Mouse (Mus musculus): ENCODE results near the gene Pigk. TPM values are rescaled to one million over a fixed set of nuclear protein-coding genes. Genes with fewer than 3 reads are reported as not detected.
"Not testable (repeated sequence)": the region's sequence is repeated elsewhere in the genome, so short reads cannot be mapped to it uniquely, and the experiment has no call there.

Pigk gene
- polyA plus RNA-seq, 1 experiment from 2014 or later: 42.9 TPM

DNA sequence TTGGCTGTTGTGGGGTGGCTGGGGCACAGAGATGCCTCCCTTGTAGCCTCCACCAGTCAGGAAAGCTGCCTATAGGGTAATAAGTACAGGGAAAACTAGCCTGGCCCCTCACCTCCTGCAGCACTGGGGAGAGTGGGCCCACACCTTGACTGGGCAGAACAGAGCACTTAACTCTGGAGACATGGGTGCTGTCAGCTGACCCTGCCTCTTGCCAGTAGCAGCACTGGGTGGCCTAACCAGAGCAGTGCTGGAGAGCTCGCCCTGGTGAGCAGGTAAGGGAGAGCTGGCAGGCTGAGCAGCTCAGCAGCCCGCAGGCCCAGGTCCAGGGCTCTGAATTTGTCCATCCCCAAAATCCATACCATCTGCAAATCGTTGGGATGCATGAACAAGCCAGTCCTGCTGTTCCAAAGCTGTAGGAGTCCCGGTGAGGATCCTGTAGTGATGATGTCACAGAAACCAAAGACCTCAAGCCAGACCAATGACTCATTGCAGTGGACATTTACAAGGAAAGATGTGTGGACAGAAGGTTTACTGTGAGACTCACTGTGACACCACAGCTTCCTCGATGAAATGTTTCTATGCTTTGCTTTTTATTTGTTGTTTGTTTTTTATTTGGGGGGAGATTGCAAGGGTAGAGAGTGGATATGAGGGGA is 74.5 kb downstream of the Pigk start:
- not testable (repeated sequence) for ATAC-seq (replicated peaks; ENCODE audit: low FRiP score, low TSS enrichment, low read depth); H3K4me2 ChIP-seq (ENCODE audit: low read length); H3K4me1 ChIP-seq (replicated peaks; ENCODE audit: control insufficient read depth, insufficient read depth, low read length); H3K4me3 ChIP-seq (ENCODE audit: low read depth, low read length); H3K9me3 ChIP-seq (ENCODE audit: control insufficient read depth, low read length); DNase-seq (ENCODE audit: low spot score); H3K27me3 ChIP-seq (replicated peaks; ENCODE audit: control insufficient read depth, insufficient read depth, low read length); H3K27ac ChIP-seq (ENCODE audit: low read depth); H3K9ac ChIP-seq (ENCODE audit: low read length)
- H3K36me3 ChIP-seq (ENCODE audit: control insufficient read depth, insufficient read depth, low read length): peaks cover 14% of the 10 kb centered on the region; the same call in 1 of the 2 replicates
- WGBS: 80% methylated on average over 5 of the region's 5 CpGs

DNA sequence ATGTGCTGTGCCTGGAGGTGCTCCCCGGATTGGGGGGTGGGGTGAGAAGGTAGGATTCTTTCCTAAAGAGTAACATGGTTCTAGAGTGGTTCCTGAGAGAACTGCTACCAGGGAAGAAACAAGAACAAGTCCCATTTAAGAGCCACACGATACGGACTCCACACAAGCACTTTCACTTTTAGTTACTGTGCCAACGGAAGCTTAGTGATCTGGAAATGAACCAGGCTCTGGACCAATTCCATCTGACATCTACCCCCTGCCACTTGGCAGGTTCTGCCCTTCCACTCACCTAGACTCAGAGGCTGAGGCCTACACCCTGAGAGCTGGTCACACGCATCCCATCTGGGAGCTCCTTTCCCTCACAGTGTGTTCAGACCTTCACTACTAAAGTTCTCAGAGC is 78.7 kb downstream of the Pigk start:
- ATAC-seq (replicated peaks; ENCODE audit: low FRiP score, low TSS enrichment, low read depth) (no peak), DNase-seq (ENCODE audit: low spot score) (no peak)
- no peak overlapping the region for H3K9ac ChIP-seq (ENCODE audit: low read length)
- no peaks in the 10 kb centered on the region for H3K27me3 ChIP-seq (replicated peaks; ENCODE audit: control insufficient read depth, insufficient read depth, low read length)
- no peak overlapping the region for H3K4me2 ChIP-seq (ENCODE audit: low read length)
- H3K9me3 ChIP-seq (ENCODE audit: control insufficient read depth, low read length): no peaks in the 10 kb centered on the region
- no peaks in the 10 kb centered on the region for H3K4me1 ChIP-seq (replicated peaks; ENCODE audit: control insufficient read depth, insufficient read depth, low read length)
- H3K27ac ChIP-seq (ENCODE audit: low read depth): no peak overlapping the region
- H3K4me3 ChIP-seq (ENCODE audit: low read depth, low read length): no peak overlapping the region
- 88% methylated on average over 5 of the region's 5 CpGs for WGBS
- H3K36me3 ChIP-seq (ENCODE audit: control insufficient read depth, insufficient read depth, low read length): peaks cover 7% of the 10 kb centered on the region; the same call in 1 of the 2 replicates

DNA sequence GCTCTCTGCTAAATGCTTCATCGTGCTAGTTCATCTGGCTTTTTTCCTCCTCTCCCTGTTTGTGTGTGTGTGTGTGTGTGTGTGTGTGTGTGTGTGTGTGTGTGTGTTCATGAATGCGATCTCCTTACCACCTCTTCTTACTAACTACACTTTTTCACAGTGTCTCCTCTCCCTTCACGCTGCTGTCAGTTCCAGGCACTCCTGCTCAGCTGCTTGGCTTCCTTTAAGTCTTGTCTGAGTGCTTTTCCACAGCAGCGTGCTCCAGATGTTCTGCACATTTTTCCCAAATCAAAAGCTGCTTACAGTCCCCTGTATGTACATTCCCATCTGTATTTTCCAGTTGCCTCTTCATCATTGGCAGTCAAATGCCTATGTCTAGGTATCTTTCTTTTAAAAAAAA is 79.1 kb downstream of the Pigk start:
- WGBS: 63% methylated on average over 4 of the region's 4 CpGs
- H3K4me2 ChIP-seq (ENCODE audit: low read length): no peak overlapping the region
- H3K36me3 ChIP-seq (ENCODE audit: control insufficient read depth, insufficient read depth, low read length): peaks cover 5% of the 10 kb centered on the region; the same call in 1 of the 2 replicates
- H3K9ac ChIP-seq (ENCODE audit: low read length): no peak overlapping the region
- H3K9me3 ChIP-seq (ENCODE audit: control insufficient read depth, low read length): no peaks in the 10 kb centered on the region
- H3K4me1 ChIP-seq (replicated peaks; ENCODE audit: control insufficient read depth, insufficient read depth, low read length): no peaks in the 10 kb centered on the region
- ATAC-seq (replicated peaks; ENCODE audit: low FRiP score, low TSS enrichment, low read depth): no peak
- no peak overlapping the region for H3K4me3 ChIP-seq (ENCODE audit: low read depth, low read length)
- no peaks in the 10 kb centered on the region for H3K27me3 ChIP-seq (replicated peaks; ENCODE audit: control insufficient read depth, insufficient read depth, low read length)
- H3K27ac ChIP-seq (ENCODE audit: low read depth): no peak overlapping the region
- DNase-seq (ENCODE audit: low spot score): no peak

DNA sequence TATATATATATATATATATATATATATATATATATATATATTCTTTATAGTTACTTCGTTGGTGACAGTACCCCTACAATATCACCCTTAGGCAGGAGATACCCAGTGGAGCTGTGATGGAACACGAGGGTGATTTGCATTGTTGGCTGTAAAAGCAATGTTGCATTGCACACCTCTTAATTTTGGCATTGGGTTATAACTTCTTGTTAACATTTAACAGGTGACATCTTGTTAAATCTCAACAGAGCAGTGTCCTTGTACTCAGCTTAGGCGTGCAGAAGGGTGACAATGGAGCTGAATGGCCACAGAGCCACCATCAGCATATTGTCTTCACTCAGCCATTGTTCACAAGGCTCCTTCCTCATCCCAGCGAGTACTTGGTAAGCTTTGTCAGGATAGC is 82.3 kb downstream of the Pigk start:
- 80% methylated on average over 4 of the region's 4 CpGs for WGBS
- DNase-seq (ENCODE audit: low spot score): no peak
- H3K36me3 ChIP-seq (ENCODE audit: control insufficient read depth, insufficient read depth, low read length): peaks cover 2% of the 10 kb centered on the region; the same call in 1 of the 2 replicates
- ATAC-seq (replicated peaks; ENCODE audit: low FRiP score, low TSS enrichment, low read depth): no peak
- no peaks in the 10 kb centered on the region for H3K27me3 ChIP-seq (replicated peaks; ENCODE audit: control insufficient read depth, insufficient read depth, low read length)
- H3K4me3 ChIP-seq (ENCODE audit: low read depth, low read length): no peak overlapping the region
- no peak overlapping the region for H3K9ac ChIP-seq (ENCODE audit: low read length)
- no peak overlapping the region for H3K27ac ChIP-seq (ENCODE audit: low read depth)
- no peaks in the 10 kb centered on the region for H3K9me3 ChIP-seq (ENCODE audit: control insufficient read depth, low read length)
- H3K4me1 ChIP-seq (replicated peaks; ENCODE audit: control insufficient read depth, insufficient read depth, low read length): no peaks in the 10 kb centered on the region
- no peak overlapping the region for H3K4me2 ChIP-seq (ENCODE audit: low read length)

- no peak overlapping the region for H3K4me2 ChIP-seq (ENCODE audit: low read length)
- H3K9me3 ChIP-seq (ENCODE audit: control insufficient read depth, low read length): no peaks in the 10 kb centered on the region
- no peaks in the 10 kb centered on the region for H3K27me3 ChIP-seq (replicated peaks; ENCODE audit: control insufficient read depth, insufficient read depth, low read length)
- 31% methylated on average over 2 of the region's 2 CpGs for WGBS
- H3K4me1 ChIP-seq (replicated peaks; ENCODE audit: control insufficient read depth, insufficient read depth, low read length): no peaks in the 10 kb centered on the region
- ATAC-seq (replicated peaks; ENCODE audit: low FRiP score, low TSS enrichment, low read depth) (no peak), DNase-seq (ENCODE audit: low spot score) (no peak)
- H3K4me3 ChIP-seq (ENCODE audit: low read depth, low read length): no peak overlapping the region
- no peaks in the 10 kb centered on the region for H3K36me3 ChIP-seq (ENCODE audit: control insufficient read depth, insufficient read depth, low read length)
- H3K9ac ChIP-seq (ENCODE audit: low read length): no peak overlapping the region
- no peak overlapping the region for H3K27ac ChIP-seq (ENCODE audit: low read depth)
These were observed 83.5 kb downstream of the Pigk start for GRCm38 (mm10) chr3:152797354-152797753.

- H3K4me2 ChIP-seq (ENCODE audit: low read length): no peak overlapping the region
- H3K9me3 ChIP-seq (ENCODE audit: control insufficient read depth, low read length): no peaks in the 10 kb centered on the region
- no peaks in the 10 kb centered on the region for H3K27me3 ChIP-seq (replicated peaks; ENCODE audit: control insufficient read depth, insufficient read depth, low read length)
- H3K27ac ChIP-seq (ENCODE audit: low read depth): no peak overlapping the region
- DNase-seq (ENCODE audit: low spot score) (no peak), ATAC-seq (replicated peaks; ENCODE audit: low FRiP score, low TSS enrichment, low read depth) (no peak)
- WGBS: 75% methylated on average over 9 of the region's 9 CpGs
- no peak overlapping the region for H3K4me3 ChIP-seq (ENCODE audit: low read depth, low read length)
- no peaks in the 10 kb centered on the region for H3K36me3 ChIP-seq (ENCODE audit: control insufficient read depth, insufficient read depth, low read length)
- H3K9ac ChIP-seq (ENCODE audit: low read length): no peak overlapping the region
- no peaks in the 10 kb centered on the region for H3K4me1 ChIP-seq (replicated peaks; ENCODE audit: control insufficient read depth, insufficient read depth, low read length)
These were observed 86.0 kb downstream of the Pigk start for GRCm38 (mm10) chr3:152799738-152800431.

DNA sequence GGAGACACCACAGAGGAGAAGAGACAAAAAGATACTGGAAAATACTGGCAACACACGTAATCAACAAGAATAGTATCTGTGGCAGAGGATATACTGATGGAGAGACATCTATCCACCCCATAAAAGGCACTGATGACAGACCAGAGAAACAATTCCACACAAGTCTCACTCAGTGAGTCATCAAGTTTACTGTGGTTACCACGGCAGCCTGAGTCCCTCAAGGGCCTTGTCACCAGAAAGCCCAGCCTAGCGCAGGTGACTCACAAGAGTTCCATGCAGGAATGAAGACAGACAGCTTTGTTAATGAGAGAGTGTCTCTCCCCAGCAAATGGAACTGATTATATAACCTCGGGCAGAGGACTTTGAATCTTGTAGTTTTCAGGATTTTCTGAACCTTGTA is 100.0 kb downstream of the Pigk start:
- WGBS: 66% methylated on average over 4 of the region's 4 CpGs
- DNase-seq (ENCODE audit: low spot score): no peak

DNA sequence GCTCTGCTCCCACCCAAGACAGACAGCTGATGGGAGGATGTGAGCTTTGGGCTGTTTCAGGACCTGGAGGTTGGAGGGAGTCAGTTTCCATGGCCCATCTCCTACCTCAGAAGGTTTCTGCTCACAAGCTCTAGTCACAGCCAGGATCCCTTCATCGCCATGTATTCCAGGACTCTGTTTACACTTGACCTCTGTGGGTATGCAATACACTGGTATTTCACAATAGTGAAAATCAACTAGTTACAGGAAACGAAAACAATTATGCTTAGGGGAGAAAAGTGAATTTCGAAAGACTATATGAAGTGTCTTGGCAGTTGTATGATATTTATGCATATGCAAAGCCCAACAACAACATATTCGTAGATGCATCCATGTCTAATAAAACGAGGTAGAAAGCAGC is 101.2 kb downstream of the Pigk start:
- Histone ChIP-seq H3K27ac (ENCODE audit: low read depth) (no peak overlapping the region), H3K27me3 (replicated peaks; ENCODE audit: control insufficient read depth, insufficient read depth, low read length) (no peaks in the 10 kb centered on the region), H3K4me1 (replicated peaks; ENCODE audit: control insufficient read depth, insufficient read depth, low read length) (no peaks in the 10 kb centered on the region), H3K9ac (ENCODE audit: low read length) (no peak overlapping the region), H3K4me3 (ENCODE audit: low read depth, low read length) (no peak overlapping the region), H3K36me3 (ENCODE audit: control insufficient read depth, insufficient read depth, low read length) (no peaks in the 10 kb centered on the region), H3K4me2 (ENCODE audit: low read length) (no peak overlapping the region), H3K9me3 (ENCODE audit: control insufficient read depth, low read length) (no peaks in the 10 kb centered on the region)
- no peak for ATAC-seq (replicated peaks; ENCODE audit: low FRiP score, low TSS enrichment, low read depth)
- 82% methylated on average over 5 of the region's 5 CpGs for WGBS
- DNase-seq (ENCODE audit: low spot score): no peak

More for the DNA sequence above, 100.0 kb downstream of the Pigk start:
- no peak for ATAC-seq (replicated peaks; ENCODE audit: low FRiP score, low TSS enrichment, low read depth)
- H3K4me3 ChIP-seq (ENCODE audit: low read depth, low read length): no peak overlapping the region
- H3K4me2 ChIP-seq (ENCODE audit: low read length): no peak overlapping the region
- no peaks in the 10 kb centered on the region for H3K4me1 ChIP-seq (replicated peaks; ENCODE audit: control insufficient read depth, insufficient read depth, low read length)
- no peak overlapping the region for H3K9ac ChIP-seq (ENCODE audit: low read length)
- no peaks in the 10 kb centered on the region for H3K27me3 ChIP-seq (replicated peaks; ENCODE audit: control insufficient read depth, insufficient read depth, low read length)
- no peaks in the 10 kb centered on the region for H3K9me3 ChIP-seq (ENCODE audit: control insufficient read depth, low read length)
- no peak overlapping the region for H3K27ac ChIP-seq (ENCODE audit: low read depth)
- no peaks in the 10 kb centered on the region for H3K36me3 ChIP-seq (ENCODE audit: control insufficient read depth, insufficient read depth, low read length)

DNA sequence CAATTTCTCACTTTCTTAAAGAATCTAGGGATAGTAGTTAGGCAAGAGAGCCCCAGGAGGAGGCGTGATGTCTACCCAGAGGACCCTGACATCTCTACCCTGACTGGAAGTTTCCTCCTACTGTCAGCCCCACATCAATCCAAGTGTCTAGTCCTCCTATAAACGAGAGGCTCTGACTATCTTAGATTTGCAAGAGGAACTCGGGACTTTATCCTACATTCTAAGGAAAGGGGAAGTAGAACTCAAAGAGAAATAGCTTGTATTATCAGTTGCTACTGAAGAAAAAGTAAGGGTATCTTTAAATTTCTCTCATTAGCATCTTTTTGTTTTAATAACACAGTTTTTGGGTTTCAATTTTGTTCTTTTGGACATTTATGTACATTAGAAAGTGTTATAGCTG is 106.5 kb downstream of the Pigk start:
- DNase-seq (ENCODE audit: low spot score) (no peak), ATAC-seq (replicated peaks; ENCODE audit: low FRiP score, low TSS enrichment, low read depth) (no peak)
- H3K4me1 ChIP-seq (replicated peaks; ENCODE audit: control insufficient read depth, insufficient read depth, low read length): no peaks in the 10 kb centered on the region
- 89% methylated on average over 3 of the region's 3 CpGs for WGBS
- H3K9ac ChIP-seq (ENCODE audit: low read length): no peak overlapping the region
- H3K4me2 ChIP-seq (ENCODE audit: low read length): no peak overlapping the region
- no peak overlapping the region for H3K27ac ChIP-seq (ENCODE audit: low read depth)
- no peaks in the 10 kb centered on the region for H3K36me3 ChIP-seq (ENCODE audit: control insufficient read depth, insufficient read depth, low read length)
- H3K27me3 ChIP-seq (replicated peaks; ENCODE audit: control insufficient read depth, insufficient read depth, low read length): no peaks in the 10 kb centered on the region
- H3K9me3 ChIP-seq (ENCODE audit: control insufficient read depth, low read length): no peaks in the 10 kb centered on the region
- H3K4me3 ChIP-seq (ENCODE audit: low read depth, low read length): no peak overlapping the region
